Mouse (Mus musculus): ENCODE results near the gene Map2k6.

DNA sequence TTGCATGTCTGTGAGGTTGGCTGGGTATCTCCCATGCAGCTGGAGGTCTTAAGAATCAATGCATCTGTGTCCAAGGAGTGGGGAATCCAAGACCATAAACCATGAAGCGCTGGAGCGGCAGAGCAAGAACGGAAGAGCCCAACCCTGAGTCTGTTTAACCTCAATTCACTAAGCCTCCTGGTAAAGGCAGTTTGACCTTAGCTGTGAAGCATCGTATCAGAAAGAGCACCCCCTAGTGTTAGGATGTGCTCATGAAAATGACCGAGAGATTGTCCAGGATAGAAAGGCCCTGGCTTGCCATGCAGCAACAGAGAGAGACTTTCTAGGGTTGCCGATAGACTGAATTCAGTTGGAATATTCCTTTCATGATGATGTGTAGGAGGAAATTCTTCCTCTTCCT, 84.2 kb downstream of the Map2k6 start:
- peak; percentile 88 for TF ChIP-seq CTCF (IDR thresholded peaks at IDR 0.05)
- TF ChIP-seq EP300 (IDR thresholded peaks at IDR 0.05), result no peak
